Mouse (Mus musculus): Measurements from ENCODE around the gene Pes1.

Gene Pes1

DNA sequence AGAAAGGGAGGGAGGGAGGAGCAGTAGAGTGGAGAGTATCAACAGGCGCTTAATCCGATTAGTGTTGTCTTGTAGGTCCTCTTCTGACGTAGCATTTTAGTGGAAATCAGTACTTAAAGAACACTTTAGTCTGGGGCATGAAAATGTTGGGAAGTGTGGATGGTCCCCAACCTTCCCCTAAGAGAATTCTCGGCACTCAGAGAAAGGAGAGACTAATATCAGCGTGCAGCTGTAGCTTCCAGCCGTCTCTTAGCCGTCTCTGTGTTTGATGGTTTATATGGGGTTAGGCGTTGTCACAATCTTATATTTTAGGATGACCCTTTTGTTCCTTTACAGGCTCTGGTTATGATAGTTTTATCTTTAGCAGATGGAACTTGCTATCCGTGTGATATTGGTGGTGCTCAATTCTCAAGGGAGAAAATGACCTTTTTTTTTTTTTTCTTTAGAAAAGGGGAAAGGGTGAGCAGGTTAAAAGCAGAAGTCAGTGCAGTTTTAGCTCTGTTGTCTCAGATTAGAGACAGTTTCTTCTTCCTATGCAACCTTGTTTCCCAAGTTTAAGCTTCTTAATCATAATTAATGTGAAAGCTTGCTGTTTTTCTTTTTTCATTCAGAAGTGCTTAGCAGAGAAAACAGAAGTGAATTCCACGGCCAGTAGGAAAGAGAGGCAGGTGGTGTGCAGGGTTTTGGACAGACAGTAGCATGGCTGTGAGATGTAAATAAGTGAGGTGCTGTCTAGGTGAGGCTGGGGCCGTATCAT, 819 bp downstream of the Pes1 start:
- DNase-seq (ENCODE audit: low spot score in 2 of 2): no peak

DNA sequence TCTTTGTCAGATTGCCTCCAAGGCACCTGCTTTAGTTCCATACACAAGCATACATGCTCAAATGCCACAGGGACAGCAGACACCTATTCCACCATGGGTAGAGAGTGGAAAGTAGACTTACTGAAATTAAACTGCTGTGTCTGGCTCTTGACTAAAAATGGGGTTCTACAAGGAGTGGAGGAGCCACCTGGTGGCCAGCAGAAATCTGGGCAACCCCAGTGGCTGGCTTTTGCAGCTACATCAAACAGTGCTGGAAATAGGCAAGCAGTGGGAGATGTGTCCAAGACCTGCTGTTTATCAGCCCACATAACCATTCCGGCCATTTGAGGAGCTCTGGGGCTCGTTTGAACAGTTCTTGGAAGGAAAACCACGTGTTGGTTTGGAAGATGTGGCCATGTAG, 6.1 kb downstream of the Pes1 start:
- DNase-seq (ENCODE audit: low spot score in 2 of 2): peak in 1 of 2 experiments; percentile 8

DNA sequence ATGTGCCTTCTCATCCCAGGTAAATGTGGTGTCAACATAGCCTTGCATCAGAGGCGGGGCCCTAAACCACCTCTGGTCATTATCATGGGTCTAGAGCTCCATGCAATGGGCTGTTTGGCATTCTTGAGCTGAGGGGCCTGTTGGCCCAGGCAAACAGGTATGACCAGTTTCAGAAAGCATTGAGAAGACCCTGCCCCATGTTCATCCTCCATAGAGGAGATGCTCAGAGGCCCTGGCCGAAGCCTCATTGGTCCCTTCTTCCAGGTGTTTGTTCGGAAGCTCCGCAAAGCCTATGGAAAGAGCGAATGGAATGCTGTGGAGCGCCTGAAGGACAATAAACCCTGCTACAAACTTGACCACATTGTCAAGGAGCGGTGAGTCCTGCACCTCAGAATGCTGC, 6.6 kb downstream of the Pes1 start:
- DNase-seq (ENCODE audit: low spot score in 2 of 2): peak in 1 of 2 experiments; percentile 3

DNA sequence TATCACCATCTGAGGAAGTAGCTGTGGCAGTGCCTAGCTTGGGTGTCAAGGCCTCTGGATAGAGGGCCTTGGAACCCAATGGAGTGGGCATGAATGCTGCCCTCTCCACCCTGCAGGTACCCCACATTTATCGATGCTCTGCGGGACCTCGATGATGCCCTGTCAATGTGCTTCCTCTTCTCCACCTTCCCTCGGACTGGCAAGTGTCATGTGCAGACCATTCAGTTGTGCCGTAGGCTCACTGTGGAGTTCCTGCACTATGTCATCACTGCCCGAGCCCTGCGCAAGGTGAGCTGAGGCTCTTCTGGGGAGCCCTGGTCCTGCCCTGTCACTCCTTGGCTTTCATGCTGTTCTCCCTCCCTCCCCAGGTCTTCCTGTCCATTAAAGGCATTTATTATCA, 9.3 kb downstream of the Pes1 start:
- DNase-seq (ENCODE audit: low spot score in 2 of 2): no peak

DNA sequence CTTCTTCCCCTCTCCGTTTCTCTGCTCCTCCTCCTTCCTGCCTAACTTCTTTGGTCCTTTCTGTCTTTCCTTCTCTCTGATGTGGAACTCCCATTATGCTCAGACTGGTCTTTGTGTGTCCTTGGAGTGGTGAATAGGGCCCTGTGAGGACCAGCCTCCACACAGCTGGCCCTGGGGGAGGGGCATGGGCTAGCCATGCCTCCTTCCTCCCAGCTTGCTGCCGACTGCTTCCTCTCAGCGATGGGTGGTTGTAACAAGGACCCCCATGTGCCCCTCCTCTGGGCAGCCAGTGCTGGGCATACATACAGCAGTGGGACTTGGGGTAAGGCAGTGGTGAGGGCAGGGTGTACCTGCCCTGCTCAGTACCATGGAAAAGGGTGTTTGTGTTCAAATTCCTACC, 10.5 kb downstream of the Pes1 start:
- no peak for DNase-seq (ENCODE audit: low spot score in 2 of 2)

DNA sequence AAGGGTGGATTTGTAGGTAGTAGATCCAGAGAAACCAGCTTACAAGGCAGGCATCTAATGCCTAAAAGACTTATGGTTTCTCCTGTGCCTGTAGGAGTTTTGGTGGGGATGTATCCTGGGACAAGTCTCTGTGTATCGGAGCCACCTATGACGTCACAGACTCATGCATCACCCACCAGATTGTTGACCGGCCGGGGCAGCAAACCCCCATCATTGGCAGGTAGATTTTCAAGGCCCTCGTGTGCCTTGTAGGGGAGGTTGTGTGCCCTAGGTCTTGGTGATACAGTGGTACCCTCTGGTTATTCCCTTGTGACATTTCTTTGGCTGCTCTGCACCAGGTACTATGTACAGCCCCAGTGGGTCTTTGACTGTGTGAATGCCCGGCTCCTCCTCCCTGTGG, 12.9 kb downstream of the Pes1 start, which contains the start of gene 4930556J24Rik:
TSS of gene 4930556J24Rik (minus strand) at position 101 of the 400 bp plus-strand sequence.
- DNase-seq (ENCODE audit: low spot score in 2 of 2): no peak

DNA sequence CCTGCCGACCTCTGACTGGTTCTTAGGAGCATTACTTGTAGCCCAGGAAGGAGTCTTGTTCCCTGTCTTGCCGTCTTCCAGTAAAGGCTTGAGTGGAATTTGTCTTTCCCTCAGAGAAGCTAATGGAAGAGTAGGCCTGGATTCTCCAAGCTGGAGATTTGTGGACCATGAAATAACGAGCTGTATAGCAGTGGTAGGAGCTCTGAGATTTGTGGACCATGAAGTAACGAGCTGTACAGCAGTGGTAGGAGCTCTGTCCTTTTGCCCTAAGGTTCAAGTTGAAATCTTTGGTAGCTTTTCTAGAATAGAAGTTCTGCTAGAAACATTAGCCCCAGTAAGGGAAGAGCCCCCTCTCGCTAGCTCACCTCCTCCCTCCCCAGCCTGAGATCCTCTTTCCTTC, 14.6 kb downstream of the Pes1 start:
- DNase-seq (ENCODE audit: low spot score in 2 of 2): no peak

DNA sequence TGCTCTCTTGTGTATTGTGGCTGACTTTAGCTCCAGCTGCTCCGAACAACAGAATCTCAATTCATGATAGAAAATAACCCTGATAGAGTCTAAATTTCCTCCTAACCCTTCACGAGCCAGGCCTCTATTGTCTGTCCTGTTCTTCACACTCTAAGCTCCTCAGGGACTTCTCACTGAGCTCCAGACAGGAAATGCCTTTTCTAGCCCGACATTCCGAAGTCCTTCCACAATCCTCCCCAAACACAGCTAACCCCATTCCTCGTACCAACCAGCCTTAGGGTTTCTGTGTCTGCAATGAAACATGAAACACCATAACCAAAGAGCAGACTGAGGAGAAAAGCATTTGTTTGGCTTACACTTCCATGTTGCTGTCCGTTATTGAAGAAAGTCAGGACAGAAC, 17.8 kb downstream of the Pes1 start:
- DNase-seq (ENCODE audit: low spot score in 2 of 2): no peak

DNA sequence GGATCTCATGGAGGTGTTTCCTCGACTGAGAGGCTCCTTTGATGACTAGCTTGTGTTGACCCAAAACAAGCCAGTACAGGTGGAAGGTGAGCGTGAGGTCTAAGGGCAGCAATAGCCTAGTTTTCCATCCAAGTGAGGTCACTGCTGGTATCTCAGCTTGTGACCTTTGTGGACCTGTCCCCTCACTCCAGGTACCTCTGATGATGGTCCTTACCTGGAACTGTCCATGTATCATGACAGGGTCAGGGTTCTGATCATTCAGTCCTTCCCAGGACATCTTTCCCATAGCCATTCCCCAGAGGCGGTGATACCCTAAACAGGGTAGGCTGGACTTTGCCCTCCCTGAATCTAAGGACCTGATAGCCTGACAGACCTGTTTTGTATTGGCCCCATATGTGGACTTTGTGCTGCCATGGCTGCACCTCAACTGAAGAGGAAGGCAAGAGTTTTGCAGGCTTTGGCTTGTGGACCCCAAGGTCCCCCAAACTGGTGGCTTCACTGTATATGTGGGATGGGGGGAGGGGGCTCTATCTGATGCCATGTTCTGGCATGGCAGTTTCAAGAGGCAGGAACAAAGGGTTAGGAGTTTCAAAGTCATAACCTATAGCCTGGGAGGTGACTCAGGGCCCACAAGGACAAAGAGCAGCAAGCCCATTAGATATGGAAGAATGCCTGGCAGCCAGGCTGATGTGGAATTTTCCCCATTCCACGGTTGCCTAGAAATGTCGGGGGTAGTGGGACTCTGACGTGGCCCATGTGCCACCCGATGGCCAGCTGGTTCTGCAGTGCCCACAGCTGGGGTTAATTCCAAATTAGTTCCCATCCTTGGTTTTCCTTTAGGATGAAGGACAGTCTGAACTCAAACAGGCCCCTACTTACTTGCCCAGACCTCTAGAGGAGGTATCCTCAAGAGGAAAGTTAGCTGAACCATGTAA, 18.8 kb downstream of the Pes1 start:
- no peak for DNase-seq (ENCODE audit: low spot score in 2 of 2)

DNA sequence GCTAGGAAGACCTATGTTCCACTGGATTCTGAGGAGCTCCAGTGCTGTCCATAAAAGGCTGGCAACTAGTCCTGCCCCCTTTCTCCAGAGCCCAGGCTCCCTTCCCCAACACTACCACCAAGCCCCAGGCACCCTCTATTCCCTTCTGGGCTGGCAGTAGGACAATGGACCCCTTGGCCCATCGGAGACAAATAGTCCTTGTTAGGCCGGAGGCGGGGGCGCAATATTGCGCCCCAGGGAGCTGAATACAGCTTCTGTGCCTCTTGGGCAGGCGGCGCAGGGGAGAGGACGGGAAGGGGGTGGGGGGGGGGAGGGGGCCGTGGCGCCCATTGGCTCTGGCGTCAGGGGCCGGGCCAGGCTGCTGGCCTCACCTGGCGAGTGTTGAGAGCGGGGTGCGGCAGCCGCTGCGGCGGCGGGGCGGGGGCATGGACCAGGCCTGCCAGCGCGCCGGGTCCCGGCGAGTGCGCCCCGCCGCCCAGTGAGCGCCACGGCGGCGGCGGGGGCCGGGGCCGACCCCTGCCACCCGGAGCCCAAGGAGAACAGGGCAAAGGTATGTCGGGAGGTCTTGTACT, 19.6 kb downstream of the Pes1 start, which contains the start of gene Gal3st1:
TSS of gene Gal3st1 (plus strand) at position 346 of the 572 bp plus-strand sequence.
- DNase-seq (ENCODE audit: low spot score in 2 of 2): no peak

DNA sequence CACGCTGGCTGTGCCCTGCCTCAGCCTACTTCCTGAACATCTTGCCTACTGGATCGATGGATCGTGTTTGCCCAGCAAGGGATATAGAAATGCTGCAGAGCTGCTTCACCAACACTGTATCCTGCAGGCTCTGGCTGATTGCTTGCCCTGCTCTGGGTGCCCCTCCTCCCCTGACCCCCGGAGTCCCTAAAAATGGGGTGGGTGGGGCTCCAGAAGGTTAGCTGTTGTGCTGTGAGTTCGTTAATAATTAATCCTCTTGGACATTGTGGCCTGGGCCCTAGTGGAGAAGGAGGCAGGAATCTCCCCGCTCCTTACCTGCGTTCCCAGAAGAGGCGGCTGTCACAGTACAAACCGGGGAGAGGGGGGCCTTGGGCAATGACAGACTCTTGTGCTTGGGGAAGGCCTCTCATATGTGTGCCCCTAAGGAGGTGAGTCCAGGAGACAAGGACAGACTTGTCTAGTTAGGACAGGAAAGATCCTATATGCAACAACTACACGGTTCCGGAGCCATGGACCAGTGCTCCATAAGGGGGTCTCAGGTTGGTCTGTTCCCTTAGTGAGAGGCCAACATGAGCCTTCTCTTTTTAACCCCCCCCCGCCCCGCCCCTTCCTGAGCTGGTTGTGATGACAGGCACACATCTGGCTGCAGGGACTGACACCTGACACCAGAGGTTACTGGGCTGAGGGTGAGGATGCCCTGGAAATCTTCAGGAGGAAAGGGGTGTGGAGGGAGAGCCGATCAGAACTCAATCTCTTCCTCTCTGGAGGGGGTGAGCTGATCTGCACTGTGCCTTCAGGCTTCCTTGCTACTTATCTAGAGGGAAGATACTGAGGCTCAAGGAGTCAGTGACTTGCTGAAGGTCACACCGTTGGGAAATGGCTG, 20.3 kb downstream of the Pes1 start:
- DNase-seq (ENCODE audit: low spot score in 2 of 2): no peak

DNA sequence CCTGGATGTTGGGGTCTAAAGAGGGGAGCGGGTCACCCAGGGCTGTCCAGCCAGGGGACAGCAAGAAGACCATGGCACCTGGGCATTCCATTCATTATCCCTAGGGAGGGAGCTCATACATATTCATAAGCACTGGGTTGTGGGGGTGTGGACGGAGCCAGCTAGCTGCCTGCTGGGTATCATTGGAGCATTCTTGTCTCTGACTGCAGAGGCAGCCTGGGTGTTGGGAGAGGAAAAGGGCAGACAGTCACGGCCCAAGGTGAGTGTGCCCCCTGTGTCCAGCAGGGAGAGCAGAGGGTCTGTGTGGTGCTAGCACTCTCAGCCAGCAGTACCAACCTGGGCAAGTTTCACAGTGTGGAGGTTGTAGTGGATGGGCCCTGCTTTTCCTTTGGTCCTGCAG, 26.0 kb downstream of the Pes1 start:
- DNase-seq (ENCODE audit: low spot score in 2 of 2): no peak

DNA sequence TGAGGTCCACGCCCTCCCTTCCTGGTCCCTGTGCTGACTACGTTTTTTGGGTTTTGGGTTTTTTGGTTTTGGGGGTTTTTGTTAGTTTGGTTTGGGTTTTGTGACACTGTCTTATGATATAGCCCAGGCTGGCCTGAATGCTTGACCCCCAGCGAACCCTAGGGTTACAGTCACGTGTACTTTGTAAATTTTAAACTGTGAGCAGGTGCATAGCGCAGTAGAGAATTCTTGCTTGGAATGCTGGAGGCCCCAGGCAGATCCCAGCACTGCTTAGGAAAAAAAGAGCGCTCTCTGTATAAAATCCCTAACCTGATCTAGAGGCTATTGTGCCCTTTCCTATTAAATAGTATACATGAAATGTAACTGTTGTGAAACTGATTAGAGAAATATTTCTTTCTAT, 29.4 kb downstream of the Pes1 start:
- DNase-seq (ENCODE audit: low spot score in 2 of 2): no peak

DNA sequence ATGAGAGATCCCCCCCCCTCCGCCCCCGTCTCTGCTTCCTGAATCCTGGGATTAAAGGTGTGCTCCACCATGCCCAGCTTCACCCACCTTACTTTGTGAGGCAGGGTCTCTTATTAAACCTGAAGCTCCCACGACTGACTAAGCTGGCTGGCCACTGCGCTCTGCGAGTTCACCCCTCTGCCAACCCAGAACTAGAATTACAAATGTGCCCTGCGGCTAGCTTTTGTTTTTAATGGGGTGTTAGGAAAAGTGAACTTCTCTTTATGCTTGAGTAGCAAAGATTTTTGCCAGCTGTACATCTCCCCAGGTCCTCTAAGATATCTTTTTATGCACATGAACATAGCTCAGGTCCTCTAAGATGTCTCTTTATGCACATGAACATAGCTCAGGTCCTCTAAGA, 30.1 kb downstream of the Pes1 start:
- DNase-seq (ENCODE audit: low spot score in 2 of 2): no peak

DNA sequence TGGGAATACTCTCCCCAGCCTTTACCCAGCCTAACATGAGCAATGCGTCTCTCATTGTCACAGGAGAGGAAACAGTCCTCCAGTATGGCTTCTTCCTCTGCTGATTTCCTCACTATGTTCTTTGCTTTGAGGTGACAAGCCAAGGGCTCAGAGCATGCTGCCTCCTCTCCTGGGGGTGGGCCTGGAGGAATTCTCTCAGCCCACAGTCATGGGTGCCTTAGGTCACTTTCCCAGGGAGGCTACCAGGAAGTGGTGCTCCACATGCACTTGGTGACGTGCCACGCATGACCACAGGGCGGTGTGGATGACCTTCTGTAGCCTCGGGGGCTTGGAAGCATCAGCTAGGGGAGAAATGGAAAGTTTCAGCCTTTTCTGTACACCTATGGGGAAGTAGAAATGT, 31.7 kb downstream of the Pes1 start:
- no peak for DNase-seq (ENCODE audit: low spot score in 2 of 2)

DNA sequence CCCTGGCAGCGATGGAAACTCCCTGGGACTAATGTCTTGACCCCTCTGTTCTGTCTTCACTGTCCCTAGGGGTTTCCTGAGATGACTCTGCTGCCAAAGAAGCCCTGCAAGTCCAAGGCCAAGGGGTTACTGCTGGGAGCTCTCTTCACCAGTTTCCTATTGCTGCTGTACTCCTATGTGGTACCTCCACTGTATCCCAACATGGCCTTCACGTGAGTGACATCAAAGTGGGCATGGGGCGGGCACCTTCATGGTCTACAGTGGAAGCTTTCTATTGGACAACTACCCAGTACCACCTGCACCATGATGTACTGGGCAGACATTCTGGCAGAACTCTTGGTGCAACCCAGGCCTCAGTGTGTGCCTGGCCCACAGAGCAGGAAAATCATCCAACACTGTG, 33.1 kb downstream of the Pes1 start:
- DNase-seq (ENCODE audit: low spot score in 2 of 2): no peak

DNA sequence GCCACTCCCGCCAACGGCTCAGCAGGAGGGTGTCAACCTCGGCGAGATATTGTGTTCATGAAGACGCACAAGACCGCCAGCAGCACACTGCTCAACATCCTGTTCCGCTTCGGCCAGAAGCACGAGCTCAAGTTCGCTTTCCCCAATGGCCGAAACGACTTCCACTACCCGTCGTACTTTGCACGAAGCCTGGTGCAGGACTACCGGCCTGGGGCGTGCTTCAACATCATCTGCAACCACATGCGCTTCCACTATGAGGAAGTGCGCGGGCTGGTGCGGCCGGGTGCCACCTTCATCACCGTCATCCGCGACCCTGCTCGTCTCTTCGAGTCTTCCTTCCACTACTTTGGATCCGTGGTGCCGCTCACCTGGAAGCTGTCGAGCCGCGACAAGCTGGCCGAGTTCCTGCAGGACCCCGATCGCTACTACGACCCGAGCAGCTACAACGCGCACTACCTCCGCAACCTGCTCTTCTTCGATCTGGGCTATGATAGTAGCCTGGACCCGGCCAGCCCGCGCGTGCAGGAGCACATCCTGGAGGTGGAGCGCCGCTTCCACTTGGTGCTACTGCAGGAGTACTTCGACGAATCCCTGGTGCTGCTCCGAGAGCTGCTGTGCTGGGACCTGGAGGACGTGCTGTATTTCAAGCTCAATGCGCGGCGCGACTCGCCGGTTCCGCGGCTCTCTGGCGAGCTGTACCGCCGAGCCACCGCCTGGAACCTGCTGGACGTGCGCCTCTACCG, 34.4 kb downstream of the Pes1 start:
- DNase-seq (ENCODE audit: low spot score in 2 of 2): no peak

DNA sequence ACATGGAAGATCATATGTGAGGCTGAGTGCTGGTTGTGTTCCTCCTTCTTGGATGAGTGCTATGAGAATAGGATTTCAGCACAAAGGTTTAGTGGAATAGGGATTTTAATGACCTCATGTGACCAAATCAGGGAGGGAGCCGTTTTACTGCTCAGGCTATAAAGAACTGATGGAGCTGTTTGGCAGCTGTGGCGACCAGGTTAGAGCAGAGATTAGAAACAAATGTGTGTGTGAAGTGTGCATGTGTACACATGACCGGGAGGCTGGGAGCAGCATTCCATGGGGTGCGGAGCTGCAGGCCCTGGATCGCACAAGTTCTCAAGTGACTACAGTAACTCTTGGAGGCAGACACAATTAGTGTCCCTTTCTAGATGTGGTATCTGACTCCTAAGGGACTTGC, 35.8 kb downstream of the Pes1 start:
- DNase-seq (ENCODE audit: low spot score in 2 of 2): no peak

DNA sequence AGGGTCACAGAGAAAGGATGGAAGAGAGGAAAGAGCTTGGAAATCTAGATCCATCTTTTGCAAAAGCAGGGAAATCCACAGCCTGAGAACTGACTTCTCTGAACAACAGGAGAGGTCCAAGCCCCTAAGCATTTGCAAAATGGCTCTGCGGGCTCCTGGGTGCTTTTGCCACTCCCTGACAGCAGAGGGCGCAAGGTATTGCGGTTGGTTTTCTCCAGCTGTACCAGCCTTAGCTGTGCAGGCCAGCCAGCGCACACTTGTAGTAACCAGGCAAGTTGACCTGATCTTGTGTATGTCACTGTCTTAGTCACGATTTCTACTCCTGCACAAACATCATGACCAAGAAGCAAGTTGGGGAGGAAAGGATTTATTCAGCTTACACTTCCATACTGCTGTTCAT, 37.8 kb downstream of the Pes1 start:
- peak; percentile 53 to 59 for DNase-seq (ENCODE audit: low spot score in 2 of 2)

DNA sequence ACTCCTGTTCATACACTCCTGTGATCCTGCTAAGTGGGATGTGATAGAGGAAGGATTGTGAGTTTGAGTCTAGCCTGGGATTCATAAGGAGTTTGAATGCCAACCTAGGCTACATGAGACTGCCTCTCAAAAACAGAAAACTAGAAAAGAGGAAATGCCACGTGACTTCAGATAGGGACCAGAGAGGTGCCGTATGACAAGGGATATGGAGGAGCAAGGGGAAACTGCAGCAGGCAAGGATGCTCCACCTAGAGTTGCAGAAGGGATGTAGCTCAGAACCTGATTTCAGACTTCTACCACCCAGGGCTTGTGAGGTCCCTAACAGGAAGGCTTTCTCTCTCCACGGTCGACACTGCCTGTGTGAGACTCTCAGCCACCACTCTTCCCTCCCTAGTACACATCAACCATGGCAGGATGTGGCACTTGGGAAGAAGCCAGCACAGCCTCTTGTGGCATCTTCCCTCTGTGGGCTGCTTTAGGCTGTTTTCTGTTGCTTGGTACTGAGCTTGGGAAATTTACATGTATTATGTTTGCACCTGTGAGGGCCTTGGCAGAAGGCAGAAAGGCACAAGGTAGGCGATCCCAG, 41.5 kb downstream of the Pes1 start:
- DNase-seq (ENCODE audit: low spot score in 2 of 2): no peak
